Mouse (Mus musculus) CD4-positive, CD25-positive, alpha-beta regulatory T cell, adult 2 months (primary cell): Measurements from ENCODE around the gene Daw1.

Source experiments
- DNase-seq: peaks from one replicate; pipeline ENCODE4 v3.0.0-alpha.2; 2012; ENCODE audit warnings: low read depth, low spot score

The Daw1 gene

GRCm38 (mm10) chr1:83187154-83187553 lies 27.6 kb downstream of the Daw1 start:
- peak; percentile 59 for DNase-seq

DNA sequence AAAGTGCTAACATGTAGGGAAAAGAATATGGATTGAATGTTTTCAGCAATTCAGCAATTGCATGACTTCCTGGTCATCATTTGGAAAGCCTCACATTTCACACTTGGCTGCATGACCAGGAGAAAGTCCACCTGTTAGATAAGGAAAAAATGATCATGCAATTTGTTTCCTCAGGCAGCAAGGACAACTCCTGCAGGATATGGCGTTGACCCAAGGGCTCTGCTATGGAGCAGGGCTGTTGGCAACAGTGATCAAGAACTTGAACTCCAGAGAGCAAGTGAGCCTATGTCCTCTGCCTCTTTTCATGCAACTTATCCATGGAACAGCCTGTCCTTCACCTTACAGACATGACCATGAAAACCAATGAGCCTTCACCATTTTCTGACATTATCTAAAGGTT lies 50.4 kb downstream of the Daw1 start:
- no peak for DNase-seq

GRCm38 (mm10) chr1:83218260-83218659 lies 58.7 kb downstream of the Daw1 start:
- DNase-seq, result no peak

- DNase-seq, result no peak
Observed at GRCm38 (mm10) chr1:83223072-83223471, 63.5 kb downstream of the Daw1 start.

DNA sequence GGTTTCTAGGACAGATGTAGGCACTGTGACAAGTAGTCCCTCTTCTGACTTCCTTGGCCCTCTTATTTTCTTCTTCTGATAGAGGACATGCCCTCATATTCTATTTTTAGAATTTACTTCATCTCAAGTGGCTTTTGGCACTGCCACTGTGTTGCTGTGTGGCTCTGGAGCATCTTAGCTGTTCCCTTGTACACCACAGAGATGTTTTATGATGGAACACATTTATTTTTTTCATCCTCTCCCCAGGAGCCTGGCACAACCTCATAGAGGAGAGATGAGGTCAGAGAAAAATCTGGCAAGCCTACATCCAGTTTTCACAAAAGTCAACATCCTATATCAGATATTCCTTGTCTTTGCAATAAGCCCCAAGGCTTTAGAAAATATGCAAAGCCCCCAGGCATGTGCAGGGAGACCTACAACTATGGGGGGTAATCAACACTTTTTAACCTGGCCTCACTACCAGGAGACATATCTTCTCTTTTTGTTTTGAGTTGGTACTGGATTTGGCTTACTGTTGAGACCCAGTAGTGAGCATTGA lies 64.9 kb downstream of the Daw1 start:
- no peak for DNase-seq

DNA sequence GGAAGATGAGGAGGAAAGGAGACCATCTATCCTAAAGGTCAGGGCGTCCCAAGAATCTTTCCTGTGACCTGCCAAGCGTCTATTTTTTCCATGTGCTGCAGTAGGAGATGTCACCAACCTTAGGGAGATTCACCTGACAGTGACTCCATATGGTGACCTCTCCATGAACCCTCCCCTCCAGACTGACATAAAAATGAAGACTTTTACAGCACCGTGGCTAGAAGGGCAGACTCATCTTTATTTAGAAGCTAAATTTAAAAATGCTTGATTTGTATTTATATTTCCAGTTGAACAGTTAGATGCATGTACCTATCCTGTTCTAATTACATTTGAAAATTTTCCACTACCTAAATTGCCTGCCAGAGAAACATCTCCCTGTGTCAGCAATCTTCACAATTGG lies 68.4 kb downstream of the Daw1 start:
- DNase-seq, result no peak

DNA sequence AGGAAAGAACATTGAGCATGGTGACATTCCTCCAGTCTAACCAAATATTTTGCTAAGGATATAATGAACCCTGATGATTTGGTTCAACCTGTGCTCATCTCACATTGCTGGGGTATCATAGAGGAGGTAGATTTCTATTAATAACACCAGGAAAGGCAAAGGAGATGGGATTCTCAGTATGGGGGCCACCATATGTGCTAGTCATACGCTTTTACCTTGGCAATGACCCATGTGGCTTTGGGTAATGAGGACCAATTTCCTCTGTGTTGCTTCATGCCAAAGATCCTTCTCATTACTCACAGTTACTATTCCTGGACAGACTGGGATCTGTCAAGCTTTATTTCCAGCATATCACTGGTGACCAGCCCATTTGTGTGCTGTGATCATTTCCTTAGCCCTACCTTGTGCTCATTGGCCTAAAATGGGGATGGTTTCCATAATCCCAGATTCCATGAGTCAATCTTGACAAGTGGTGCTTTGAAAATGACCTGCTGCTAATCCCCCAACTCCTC lies 88.7 kb downstream of the Daw1 start:
- no peak for DNase-seq

GRCm38 (mm10) chr1:83251746-83252145 lies 92.2 kb downstream of the Daw1 start:
- no peak for DNase-seq
